Mouse (Mus musculus) limb, embryonic 14.5 days (tissue): ENCODE data around the gene Itih5. TPM values are rescaled to one million over a fixed set of nuclear protein-coding genes. Genes with fewer than 3 reads are reported as not detected.
A peak's percentile ranks its signal among the peaks of the same experiment; 100 is the strongest.

Experiments
- ATAC-seq: fragments of 200-750 bp; cut with Nextera tagmentation; 2 replicates; pipeline ENCODE4 v1.8.0; 2017; ENCODE audit warnings: low read depth, moderate number of reproducible peaks, moderate TSS enrichment; ENCODE audit not compliant: low FRiP score
- DNase-seq: peaks from one replicate; pipeline ENCODE4 v3.0.0-alpha.2; 2015; ENCODE audit warnings: low spot score
- H3K27ac ChIP-seq: fragments of 300-500 bp; sonication (generic); replicated peaks from 2 replicates; pipeline ENCODE4 v1.5.1; 2014; ENCODE audit warnings: low read depth, mild to moderate bottlenecking, low read length, moderate library complexity, mixed read lengths
- H3K27me3 ChIP-seq: fragments of 300-500 bp; sonication (generic); 2 replicates; pipeline ENCODE4 v1.6.1; 2014; ENCODE audit warnings: low read length, mixed read lengths; ENCODE audit not compliant: control insufficient read depth, insufficient read depth
- H3K36me3 ChIP-seq: fragments of 300-500 bp; sonication (generic); 2 replicates; pipeline ENCODE4 v1.6.1; 2014; ENCODE audit warnings: mild to moderate bottlenecking, low read length, moderate library complexity, mixed read lengths; ENCODE audit not compliant: control insufficient read depth, insufficient read depth
- H3K4me1 ChIP-seq: fragments of 300-500 bp; sonication (generic); 2 replicates; pipeline ENCODE4 v1.6.1; 2014; ENCODE audit warnings: antibody characterized with exemption, low read length, mixed read lengths; ENCODE audit not compliant: control insufficient read depth, insufficient read depth
- H3K4me2 ChIP-seq: fragments of 300-500 bp; sonication (generic); replicated peaks from 2 replicates; pipeline ENCODE4 v1.6.1; 2014; ENCODE audit warnings: low read depth, mild to moderate bottlenecking, low read length, moderate library complexity; ENCODE audit not compliant: severe bottlenecking
- H3K4me3 ChIP-seq: fragments of 300-500 bp; sonication (generic); replicated peaks from 2 replicates; pipeline ENCODE4 v1.5.1; 2014; ENCODE audit warnings: low read length
- H3K9ac ChIP-seq: fragments of 300-500 bp; sonication (generic); 2 replicates; pipeline ENCODE4 v1.6.1; 2014; ENCODE audit warnings: mild to moderate bottlenecking, low read depth, low read length, moderate library complexity; ENCODE audit not compliant: severe bottlenecking
- H3K9me3 ChIP-seq: fragments of 300-500 bp; sonication (generic); 2 replicates; pipeline ENCODE4 v1.6.1; 2016; ENCODE audit warnings: low read length; ENCODE audit not compliant: control insufficient read depth
- POLR2A ChIP-seq: fragments of 200-500 bp; IDR thresholded peaks from 2 replicates; pipeline ENCODE4 v1.8.0; 2012; ENCODE audit warnings: inconsistent platforms, mild to moderate bottlenecking, moderate library complexity, borderline replicate concordance; ENCODE audit not compliant: insufficient read depth, insufficient read length; ENCODE audit errors: extremely low read depth
- WGBS: fragments of 180-500 bp; shearing (Covaris S2); extraction: QIAGEN DNeasy Blood & Tissue Kit; methylation state at CpG from one replicate; pipeline ENCODE4 v1.1.7; 2014; 5-methylcytosine and 5-hydroxymethylcytosine counted together
- polyA plus RNA-seq, 2 experiments: library from polyadenylated mRNA; depleted of rRNA in 1 of 2; stranded (reverse) in 1 of 2; unstranded in 1 of 2; fragments of >200 nt; fragmentation: Nextera tagmentation in 1 of 2; extraction: Ambion mirVana in 1 of 2; gene quantifications; 2 replicates each; pipeline versions ENCODE4 v1.2.1 to v1.2.3; 2012 to 2014

The Itih5 gene
- polyA plus RNA-seq, 2 experiments: 13.5 to 15.8 TPM

DNA sequence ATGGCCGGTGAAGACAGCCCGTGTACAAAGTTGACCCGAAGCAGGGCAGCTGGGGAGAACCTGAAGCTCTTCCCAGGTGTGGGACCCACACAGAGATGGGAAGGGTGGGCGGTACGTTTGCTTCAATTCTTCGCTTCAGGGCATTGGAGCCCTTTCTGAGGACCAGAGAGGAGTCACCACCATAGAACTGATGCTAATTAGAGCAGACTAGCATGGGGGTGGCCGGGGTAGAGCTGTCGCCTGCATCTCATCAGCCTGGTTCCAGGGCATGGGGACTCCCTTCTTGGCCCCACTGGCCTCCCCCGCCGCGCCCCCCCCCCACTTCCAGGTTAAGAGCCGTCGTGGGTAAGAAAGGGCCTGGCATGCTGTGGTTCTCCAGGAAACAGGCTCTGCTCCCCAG lies 132.6 kb downstream of the Itih5 start:
- Histone ChIP-seq H3K4me3 (no peak overlapping the region), H3K4me2 (no peak overlapping the region), H3K27ac (no peak overlapping the region), H3K27me3 (no peaks in the 10 kb centered on the region), H3K9ac (no peak overlapping the region), H3K9me3 (no peaks in the 10 kb centered on the region), H3K4me1 (peaks cover 11% of the 10 kb centered on the region; the same call in 1 of the 2 replicates), H3K36me3 (no peaks in the 10 kb centered on the region)
- no peak for TF ChIP-seq POLR2A
- no peak for DNase-seq
- ATAC-seq: no peak
- whole genome bisulfite sequencing: 33% methylated on average over 11 of the region's 13 CpGs

DNA sequence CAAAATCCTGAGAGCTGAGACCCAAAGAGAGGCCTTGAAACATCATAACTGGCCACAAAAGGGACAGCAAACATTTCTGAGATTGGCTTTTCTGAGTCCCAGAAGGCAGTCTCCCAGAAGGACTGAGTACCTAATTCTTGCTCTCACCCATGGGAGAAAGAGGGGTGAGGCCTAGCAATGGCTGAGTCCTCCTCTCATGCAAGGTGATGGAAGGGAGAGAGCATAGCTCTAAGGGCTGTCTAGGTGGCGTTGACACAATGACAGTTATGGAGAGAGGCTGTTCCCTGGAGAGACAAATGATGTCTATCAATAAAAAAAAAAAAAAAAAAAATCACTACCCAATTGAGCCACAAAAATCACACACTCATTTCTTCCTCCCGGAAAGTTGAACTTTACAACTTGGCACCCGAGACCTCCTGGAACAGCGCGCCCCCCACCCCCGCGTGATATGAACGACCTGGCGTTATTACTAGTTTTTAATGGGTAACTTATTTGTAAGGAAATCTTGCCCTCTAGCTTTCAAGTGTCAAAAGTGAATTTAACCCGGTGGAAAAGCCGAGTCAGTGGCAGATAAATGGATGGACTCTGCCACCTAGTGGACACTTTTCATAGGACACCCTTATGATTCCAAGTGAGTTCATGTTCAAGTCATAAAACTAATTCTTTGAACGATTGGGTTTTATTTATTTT lies 134.9 kb downstream of the Itih5 start:
- 6% methylated on average over 12 of the region's 12 CpGs for WGBS
- no peaks in the 10 kb centered on the region for H3K27me3 ChIP-seq
- no peak for TF ChIP-seq POLR2A

DNA sequence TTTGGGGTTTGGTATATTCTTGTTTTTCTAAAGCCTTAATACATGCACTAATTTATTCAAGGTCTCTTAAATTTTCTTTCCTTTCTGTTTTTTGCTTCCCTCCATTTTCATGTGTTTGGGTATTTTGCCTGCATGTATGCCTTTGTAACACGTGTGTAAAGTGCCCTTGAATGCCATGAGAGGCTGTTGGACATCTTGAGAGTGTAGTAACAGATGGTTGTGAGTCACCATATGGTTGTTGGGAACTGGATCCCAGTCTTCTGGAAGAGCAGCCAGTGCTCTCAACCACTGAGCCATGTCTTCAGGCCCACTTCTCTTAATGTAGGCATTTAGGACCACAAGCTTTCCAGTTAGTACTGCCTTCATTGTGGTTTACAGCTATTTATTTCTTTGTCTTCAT lies 135.5 kb downstream of the Itih5 start:
- WGBS: 0% methylated on average over 1 of the region's 1 CpGs
- DNase-seq (no peak), ATAC-seq (no peak)
- Histone ChIP-seq H3K27me3 (no peaks in the 10 kb centered on the region), H3K9ac (no peak overlapping the region), H3K27ac (no peak overlapping the region), H3K36me3 (no peaks in the 10 kb centered on the region), H3K4me1 (peaks cover 4% of the 10 kb centered on the region; the same call in 1 of the 2 replicates), H3K4me3 (no peak overlapping the region), H3K9me3 (no peaks in the 10 kb centered on the region), H3K4me2 (no peak overlapping the region)
- TF ChIP-seq POLR2A: no peak

More for the DNA sequence above, 134.9 kb downstream of the Itih5 start:
- DNase-seq (peak; percentile 83), ATAC-seq (peak; percentile 53)
- Histone ChIP-seq H3K4me2 (0 out of 2 replicates have a peak overlapping the region, but pooled peaks have one; percentile 26), H3K4me3 (no peak overlapping the region), H3K4me1 (peaks cover 4% of the 10 kb centered on the region; the same call in 1 of the 2 replicates), H3K27ac (no peak overlapping the region), H3K36me3 (no peaks in the 10 kb centered on the region), H3K9me3 (no peaks in the 10 kb centered on the region), H3K9ac (no peak overlapping the region)

DNA sequence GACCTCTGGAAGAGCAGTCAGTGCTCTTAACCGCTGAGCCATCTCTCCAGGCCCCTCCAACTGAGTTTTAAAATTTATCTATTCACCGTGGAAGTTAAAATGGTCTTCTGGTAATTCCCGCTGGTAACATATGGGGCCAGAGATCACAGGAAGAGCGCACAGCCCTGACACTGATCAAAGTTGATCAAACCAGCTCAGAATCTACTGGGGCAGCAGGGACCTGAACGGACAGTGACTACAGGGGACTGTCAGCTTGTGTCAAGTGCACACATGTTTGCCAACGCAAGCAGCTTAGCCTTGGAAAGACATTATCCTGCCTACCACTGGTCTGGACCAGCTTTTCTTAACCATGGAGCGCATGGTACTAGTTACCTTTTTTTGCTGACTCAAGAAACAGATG lies 136.7 kb downstream of the Itih5 start:
- DNase-seq (no peak), ATAC-seq (no peak)
- Histone ChIP-seq H3K27ac (no peak overlapping the region), H3K27me3 (no peaks in the 10 kb centered on the region), H3K9ac (no peak overlapping the region), H3K4me2 (no peak overlapping the region), H3K36me3 (no peaks in the 10 kb centered on the region), H3K9me3 (no peaks in the 10 kb centered on the region), H3K4me1 (no peaks in the 10 kb centered on the region), H3K4me3 (no peak overlapping the region)
- 83% methylated on average over 7 of the region's 7 CpGs for WGBS
- TF ChIP-seq POLR2A: no peak

DNA sequence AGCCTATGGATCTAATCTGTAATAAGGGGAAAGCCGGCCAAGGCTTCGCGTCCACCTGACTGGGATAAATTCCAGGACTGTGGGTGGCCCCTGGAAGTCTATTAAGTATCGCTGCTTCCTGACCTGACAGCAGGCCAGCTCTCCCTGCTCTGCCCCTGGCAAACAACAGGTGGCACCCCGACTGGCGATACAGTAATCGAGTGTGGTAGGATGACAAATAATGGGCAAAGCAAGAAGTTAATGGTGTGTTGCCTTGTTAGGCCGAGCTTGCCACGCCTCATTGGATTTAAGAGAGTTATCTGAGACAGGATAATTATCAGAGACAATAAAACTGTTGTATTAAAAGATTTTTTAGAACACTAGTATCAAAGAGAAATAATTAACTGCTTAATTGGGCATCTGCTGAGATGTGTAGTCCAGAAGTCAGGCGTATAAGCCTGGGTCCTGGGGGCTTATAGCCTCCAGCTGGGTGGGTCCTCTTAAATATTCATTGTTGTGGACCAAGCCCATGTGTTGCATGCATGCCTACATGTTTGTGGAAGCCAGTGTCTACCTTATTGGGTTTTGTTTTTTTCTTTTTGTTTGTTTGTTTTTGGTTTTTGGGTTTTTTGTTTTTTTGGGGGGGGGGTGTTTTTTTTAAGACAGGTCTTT lies 140.3 kb downstream of the Itih5 start:
- no peak for TF ChIP-seq POLR2A
- no peaks in the 10 kb centered on the region for H3K27me3 ChIP-seq
- H3K4me3 ChIP-seq: no peak overlapping the region
- H3K9ac ChIP-seq: no peak overlapping the region
- DNase-seq: no peak
- no peak for ATAC-seq
- WGBS: 14% methylated on average over 10 of the region's 10 CpGs
- no peaks in the 10 kb centered on the region for H3K9me3 ChIP-seq
- H3K4me1 ChIP-seq: peaks cover 5% of the 10 kb centered on the region; the same call in 1 of the 2 replicates
- H3K36me3 ChIP-seq: no peaks in the 10 kb centered on the region
- no peak overlapping the region for H3K27ac ChIP-seq
- no peak overlapping the region for H3K4me2 ChIP-seq
